Mouse (Mus musculus): Measurements from ENCODE around the gene Rora. TPM values are rescaled to one million over a fixed set of nuclear protein-coding genes. Genes with fewer than 3 reads are reported as not detected.

The Rora gene
- polyA plus RNA-seq, 1 experiment, result 4.5 TPM

- no peaks in the 10 kb centered on the region for H3K4me1 ChIP-seq (ENCODE audit: control insufficient read depth, insufficient read depth, insufficient read length, low read length)
- WGBS, result 53% methylated on average over 3 of the region's 3 CpGs
- H3K36me3 ChIP-seq (ENCODE audit: control insufficient read depth, insufficient read depth, low read length), result no peaks in the 10 kb centered on the region
- H3K27me3 ChIP-seq (ENCODE audit: control insufficient read depth, insufficient read depth, low read length), result no peaks in the 10 kb centered on the region
- TF ChIP-seq CTCF (IDR thresholded peaks at IDR 0.05; ENCODE audit: extremely low read depth, insufficient read length, insufficient replicate concordance, low read depth, low read length) (no peak), POLR2A (IDR thresholded peaks at IDR 0.05; ENCODE audit: low read depth, low read length) (no peak)
- no peak overlapping the region for H3K4me3 ChIP-seq (ENCODE audit: low read depth, low read length)
- H3K27ac ChIP-seq (ENCODE audit: insufficient read depth, low read depth, low read length), result no peak overlapping the region
These were observed 572.8 kb downstream of the Rora start for GRCm38 (mm10) chr9:69226424-69226823.

GRCm38 (mm10) chr9:69227806-69228205 lies 574.2 kb downstream of the Rora start:
- WGBS, result 72% methylated on average over 6 of the region's 6 CpGs
- TF ChIP-seq CTCF (IDR thresholded peaks at IDR 0.05; ENCODE audit: extremely low read depth, insufficient read length, insufficient replicate concordance, low read depth, low read length), result no peak
- no peak for TF ChIP-seq POLR2A (IDR thresholded peaks at IDR 0.05; ENCODE audit: low read depth, low read length)
- H3K4me1 ChIP-seq (ENCODE audit: control insufficient read depth, insufficient read depth, insufficient read length, low read length), result no peaks in the 10 kb centered on the region
- H3K27ac ChIP-seq (ENCODE audit: insufficient read depth, low read depth, low read length), result no peak overlapping the region
- H3K4me3 ChIP-seq (ENCODE audit: low read depth, low read length), result no peak overlapping the region
- no peaks in the 10 kb centered on the region for H3K36me3 ChIP-seq (ENCODE audit: control insufficient read depth, insufficient read depth, low read length)
- no peaks in the 10 kb centered on the region for H3K27me3 ChIP-seq (ENCODE audit: control insufficient read depth, insufficient read depth, low read length)

GRCm38 (mm10) chr9:69229935-69230334 lies 576.3 kb downstream of the Rora start:
- H3K4me1 ChIP-seq (ENCODE audit: control insufficient read depth, insufficient read depth, insufficient read length, low read length), result no peaks in the 10 kb centered on the region
- H3K27me3 ChIP-seq (ENCODE audit: control insufficient read depth, insufficient read depth, low read length), result no peaks in the 10 kb centered on the region
- no peak for TF ChIP-seq POLR2A (IDR thresholded peaks at IDR 0.05; ENCODE audit: low read depth, low read length)
- no peak for TF ChIP-seq CTCF (IDR thresholded peaks at IDR 0.05; ENCODE audit: extremely low read depth, insufficient read length, insufficient replicate concordance, low read depth, low read length)
- WGBS, result 68% methylated on average over 7 of the region's 7 CpGs
- H3K4me3 ChIP-seq (ENCODE audit: low read depth, low read length), result no peak overlapping the region
- H3K36me3 ChIP-seq (ENCODE audit: control insufficient read depth, insufficient read depth, low read length), result no peaks in the 10 kb centered on the region
- no peak overlapping the region for H3K27ac ChIP-seq (ENCODE audit: insufficient read depth, low read depth, low read length)

GRCm38 (mm10) chr9:69234526-69234925 lies 580.9 kb downstream of the Rora start:
- WGBS, result 64% methylated on average over 7 of the region's 7 CpGs
- no peak for TF ChIP-seq POLR2A (IDR thresholded peaks at IDR 0.05; ENCODE audit: low read depth, low read length)
- no peak for TF ChIP-seq CTCF (IDR thresholded peaks at IDR 0.05; ENCODE audit: extremely low read depth, insufficient read length, insufficient replicate concordance, low read depth, low read length)
- Histone ChIP-seq H3K36me3 (ENCODE audit: control insufficient read depth, insufficient read depth, low read length) (no peaks in the 10 kb centered on the region), H3K27ac (ENCODE audit: insufficient read depth, low read depth, low read length) (no peak overlapping the region), H3K27me3 (ENCODE audit: control insufficient read depth, insufficient read depth, low read length) (no peaks in the 10 kb centered on the region), H3K4me3 (ENCODE audit: low read depth, low read length) (no peak overlapping the region), H3K4me1 (ENCODE audit: control insufficient read depth, insufficient read depth, insufficient read length, low read length) (no peaks in the 10 kb centered on the region)

- Histone ChIP-seq H3K27ac (ENCODE audit: insufficient read depth, low read depth, low read length) (no peak overlapping the region), H3K4me1 (ENCODE audit: control insufficient read depth, insufficient read depth, insufficient read length, low read length) (no peaks in the 10 kb centered on the region), H3K4me3 (ENCODE audit: low read depth, low read length) (no peak overlapping the region), H3K27me3 (ENCODE audit: control insufficient read depth, insufficient read depth, low read length) (no peaks in the 10 kb centered on the region), H3K36me3 (ENCODE audit: control insufficient read depth, insufficient read depth, low read length) (no peaks in the 10 kb centered on the region)
- no peak for TF ChIP-seq CTCF (IDR thresholded peaks at IDR 0.05; ENCODE audit: extremely low read depth, insufficient read length, insufficient replicate concordance, low read depth, low read length)
- TF ChIP-seq POLR2A (IDR thresholded peaks at IDR 0.05; ENCODE audit: low read depth, low read length), result no peak
- WGBS, result 74% methylated on average over 10 of the region's 10 CpGs
These were observed 583.7 kb downstream of the Rora start for GRCm38 (mm10) chr9:69237316-69237715.

GRCm38 (mm10) chr9:69242538-69242937 lies 589.0 kb downstream of the Rora start:
- no peak overlapping the region for H3K27ac ChIP-seq (ENCODE audit: insufficient read depth, low read depth, low read length)
- 72% methylated on average over 6 of the region's 6 CpGs for WGBS
- no peaks in the 10 kb centered on the region for H3K27me3 ChIP-seq (ENCODE audit: control insufficient read depth, insufficient read depth, low read length)
- no peak overlapping the region for H3K4me3 ChIP-seq (ENCODE audit: low read depth, low read length)
- TF ChIP-seq CTCF (IDR thresholded peaks at IDR 0.05; ENCODE audit: extremely low read depth, insufficient read length, insufficient replicate concordance, low read depth, low read length) (no peak), POLR2A (IDR thresholded peaks at IDR 0.05; ENCODE audit: low read depth, low read length) (no peak)
- no peaks in the 10 kb centered on the region for H3K36me3 ChIP-seq (ENCODE audit: control insufficient read depth, insufficient read depth, low read length)
- no peaks in the 10 kb centered on the region for H3K4me1 ChIP-seq (ENCODE audit: control insufficient read depth, insufficient read depth, insufficient read length, low read length)

- 57% methylated on average over 6 of the region's 6 CpGs for WGBS
- Histone ChIP-seq H3K4me3 (ENCODE audit: low read depth, low read length) (no peak overlapping the region), H3K4me1 (ENCODE audit: control insufficient read depth, insufficient read depth, insufficient read length, low read length) (no peaks in the 10 kb centered on the region), H3K27me3 (ENCODE audit: control insufficient read depth, insufficient read depth, low read length) (no peaks in the 10 kb centered on the region), H3K27ac (ENCODE audit: insufficient read depth, low read depth, low read length) (no peak overlapping the region), H3K36me3 (ENCODE audit: control insufficient read depth, insufficient read depth, low read length) (no peaks in the 10 kb centered on the region)
- no peak for TF ChIP-seq POLR2A (IDR thresholded peaks at IDR 0.05; ENCODE audit: low read depth, low read length)
- no peak for TF ChIP-seq CTCF (IDR thresholded peaks at IDR 0.05; ENCODE audit: extremely low read depth, insufficient read length, insufficient replicate concordance, low read depth, low read length)
These were observed 590.0 kb downstream of the Rora start for GRCm38 (mm10) chr9:69243626-69244025.

GRCm38 (mm10) chr9:69246225-69246624 lies 592.6 kb downstream of the Rora start:
- TF ChIP-seq POLR2A (IDR thresholded peaks at IDR 0.05; ENCODE audit: low read depth, low read length) (no peak), CTCF (IDR thresholded peaks at IDR 0.05; ENCODE audit: extremely low read depth, insufficient read length, insufficient replicate concordance, low read depth, low read length) (no peak)
- Histone ChIP-seq H3K27ac (ENCODE audit: insufficient read depth, low read depth, low read length) (no peak overlapping the region), H3K4me1 (ENCODE audit: control insufficient read depth, insufficient read depth, insufficient read length, low read length) (no peaks in the 10 kb centered on the region), H3K27me3 (ENCODE audit: control insufficient read depth, insufficient read depth, low read length) (no peaks in the 10 kb centered on the region), H3K36me3 (ENCODE audit: control insufficient read depth, insufficient read depth, low read length) (no peaks in the 10 kb centered on the region), H3K4me3 (ENCODE audit: low read depth, low read length) (no peak overlapping the region)
- 66% methylated on average over 3 of the region's 3 CpGs for WGBS
